In genomic region chr7:70365401-70365811, GRCm38 (mm10) we compare ENCODE assay signal across 8 mouse cellular contexts. TPM values are rescaled to one million over a fixed set of nuclear protein-coding genes. Genes with fewer than 3 reads are reported as not detected.
A peak's percentile ranks its signal among the peaks of the same experiment; 100 is the strongest.
DNase-seq lines count a peak whose midpoint lies in the region; ATAC-seq lines count a peak whose summit lies in the region.

No protein-coding gene starts in this region.

- H3K4me1 ChIP-seq in heart, embryonic 10.5 days: peaks cover 22% of the 10 kb centered on the region
- H3K4me1 ChIP-seq in kidney, embryonic 15.5 days: peaks cover 31% of the 10 kb centered on the region
- H3K4me1 ChIP-seq in midbrain, embryonic 16.5 days (ENCODE audit: control insufficient read depth, insufficient read depth, low read length): 0 out of 2 replicates have a peak, but pooled peaks cover 2% of the 10 kb centered on the region

- peak overlapping the region; percentile 75 for H3K4me2 ChIP-seq in kidney, embryonic 15.5 days
- H3K4me2 ChIP-seq in midbrain, embryonic 16.5 days (ENCODE audit: low read length): peak overlapping the region; percentile 39

- H3K9me3 ChIP-seq in heart, embryonic 10.5 days: no peaks in the 10 kb centered on the region
- H3K9me3 ChIP-seq in kidney, embryonic 15.5 days (replicated peaks): no peaks in the 10 kb centered on the region
- H3K9me3 ChIP-seq in midbrain, embryonic 16.5 days (replicated peaks; ENCODE audit: control insufficient read depth, low read length, poor library complexity, severe bottlenecking): no peaks in the 10 kb centered on the region

- under 1% methylated on average over 17 of the region's 17 CpGs for WGBS in heart, embryonic 10.5 days
- under 1% methylated on average over 17 of the region's 17 CpGs for WGBS in kidney, embryonic 15.5 days
- under 1% methylated on average over 17 of the region's 17 CpGs for WGBS in midbrain, embryonic 16.5 days

- ATAC-seq in kidney, embryonic 15.5 days (replicated peaks; ENCODE audit: low FRiP score): no peak
- ATAC-seq in midbrain, embryonic 16.5 days: no peak

- peak overlapping the region; percentile 96 for H3K9ac ChIP-seq in kidney, embryonic 15.5 days
- peak overlapping the region; percentile 56 for H3K9ac ChIP-seq in midbrain, embryonic 16.5 days (ENCODE audit: low read depth, low read length)

- peak overlapping the region; percentile 62 for H3K4me3 ChIP-seq in heart, embryonic 10.5 days
- peak overlapping the region; percentile 74 for H3K4me3 ChIP-seq in kidney, embryonic 15.5 days (replicated peaks)
- H3K4me3 ChIP-seq in midbrain, embryonic 16.5 days (ENCODE audit: low read depth, low read length): peak overlapping the region; percentile 37

- peaks cover 47% of the 10 kb centered on the region for H3K27me3 ChIP-seq in heart, embryonic 10.5 days (ENCODE audit: insufficient read depth, poor library complexity, severe bottlenecking)
- no peaks in the 10 kb centered on the region for H3K27me3 ChIP-seq in kidney, embryonic 15.5 days
- peaks cover 25% of the 10 kb centered on the region for H3K27me3 ChIP-seq in midbrain, embryonic 16.5 days (ENCODE audit: control insufficient read depth, insufficient read depth, low read depth, low read length)

- DNase-seq in gastrocnemius, postnatal 10 days: peak; percentile 29
- no peak for DNase-seq in gastrocnemius, adult 8-10 months (ENCODE audit: low spot score in 2 of 2)
- DNase-seq in adipocyte (ENCODE audit: low spot score): peak; percentile 62
- DNase-seq in heart, embryonic 10.5 days (ENCODE audit: low spot score): no peak
- no peak for DNase-seq in frontal cortex, postnatal 14 days (ENCODE audit: low spot score in 2 of 2)
- no peak for DNase-seq in thymus, adult 18-20 months

- H3K36me3 ChIP-seq in heart, embryonic 10.5 days: no peaks in the 10 kb centered on the region
- H3K36me3 ChIP-seq in kidney, embryonic 15.5 days: no peaks in the 10 kb centered on the region
- no peaks in the 10 kb centered on the region for H3K36me3 ChIP-seq in midbrain, embryonic 16.5 days (ENCODE audit: control insufficient read depth, insufficient read depth, low read length)

- H3K27ac ChIP-seq in heart, embryonic 10.5 days: peak overlapping the region; percentile 91
- H3K27ac ChIP-seq in kidney, embryonic 15.5 days: peak overlapping the region; percentile 99
- peak overlapping the region; percentile 86 for H3K27ac ChIP-seq in midbrain, embryonic 16.5 days (ENCODE audit: low read length)

RNA-seq across cellular contexts. Expression of gene Nr2f2, which starts 1.1 kb away (rescaled TPM):
- total RNA-seq in gastrocnemius, postnatal 10 days (2021): 10 to 100 TPM; 32.7 to 39.2 TPM
- total RNA-seq in gastrocnemius, adult 8-10 months (2022): 10 to 100 TPM; 18.0 to 21.0 (median 20.2) TPM
- polyA plus RNA-seq in heart, embryonic 10.5 days (2016; fragmentation: Nextera tagmentation; extraction: Ambion mirVana): 16.2 and 48.0 TPM in 2 replicates
- 230 and 240 TPM in 2 replicates for polyA plus RNA-seq in kidney, embryonic 15.5 days (2015; fragmentation: Nextera tagmentation; extraction: Ambion mirVana)
- 78.0 and 102 TPM in 2 replicates for polyA plus RNA-seq in midbrain, embryonic 16.5 days (2015; fragmentation: Nextera tagmentation; extraction: Ambion mirVana)

Comparison
In these comparisons a context has a peak if more than half of its experiments do, and no peak if none do; other contexts are left out.
1. DNase-seq: peak in gastrocnemius, postnatal 10 days (single experiment) and adipocyte (single experiment); none in gastrocnemius, adult 8-10 months (0 of 2), heart, embryonic 10.5 days (single experiment), frontal cortex, postnatal 14 days (0 of 2) and thymus, adult 18-20 months (0 of 2).
2. Peak in every context shown above with its lines, with median percentiles within 50 percentile points of each other: H3K27ac ChIP-seq and H3K4me3 ChIP-seq.